Mouse (Mus musculus) cerebellum, postnatal 4 days (tissue): Measurements from ENCODE around the gene Ly6g6f.
"Not testable (repeated sequence)": the region's sequence is repeated elsewhere in the genome, so short reads cannot be mapped to it uniquely, and the experiment has no call there.

Source experiments
- DNase-seq, 2 experiments: peaks; one replicate each; pipeline ENCODE4 v3.0.0; 2022; ENCODE audit warnings: low spot score in 2 of 2, mixed read lengths in 1 of 2

Gene Ly6g6f

GRCm38 (mm10) chr17:35052271-35052798, 33.1 kb downstream of the Ly6g6f start:
- DNase-seq = no peak

- DNase-seq = peak in 1 of 2 experiments; percentile 58
Measured at GRCm38 (mm10) chr17:35051156-35052086, 34.0 kb downstream of the Ly6g6f start.

- DNase-seq = no peak
Measured at GRCm38 (mm10) chr17:35050126-35050750, 35.2 kb downstream of the Ly6g6f start.

GRCm38 (mm10) chr17:35049561-35050016, 35.8 kb downstream of the Ly6g6f start, which contains the start of gene Clic1:
Gene Clic1 (plus strand): TSS chr17:35049966.
- peak in 1 of 2 experiments; percentile 63 for DNase-seq

GRCm38 (mm10) chr17:35048932-35049440, 36.4 kb downstream of the Ly6g6f start:
- DNase-seq = no peak

- DNase-seq = no peak
Measured at GRCm38 (mm10) chr17:35048149-35048931, 37.1 kb downstream of the Ly6g6f start.

- no peak for DNase-seq
Measured at GRCm38 (mm10) chr17:35047688-35048087, 37.7 kb downstream of the Ly6g6f start.

- DNase-seq = peak; percentile 92 to 98
Measured at GRCm38 (mm10) chr17:35046681-35047455, 38.5 kb downstream of the Ly6g6f start, which contains the start of gene Msh5. Gene Msh5 (minus strand): TSS chr17:35046745.

- no peak for DNase-seq
Measured at GRCm38 (mm10) chr17:35045807-35046680, 39.4 kb downstream of the Ly6g6f start.

GRCm38 (mm10) chr17:35044904-35045806, 40.3 kb downstream of the Ly6g6f start:
- DNase-seq = no peak

GRCm38 (mm10) chr17:35043794-35044193, 41.6 kb downstream of the Ly6g6f start:
- no peak for DNase-seq

GRCm38 (mm10) chr17:35039121-35039873, 46.1 kb downstream of the Ly6g6f start:
- DNase-seq = no peak

- no peak for DNase-seq
Measured at GRCm38 (mm10) chr17:35034896-35035295, 50.5 kb downstream of the Ly6g6f start.

- DNase-seq = not testable (repeated sequence)
Measured at GRCm38 (mm10) chr17:35033703-35034102, 51.7 kb downstream of the Ly6g6f start.

GRCm38 (mm10) chr17:35032323-35032870, 53.0 kb downstream of the Ly6g6f start:
- no peak for DNase-seq

GRCm38 (mm10) chr17:35031880-35032279, 53.5 kb downstream of the Ly6g6f start:
- no peak for DNase-seq

- no peak for DNase-seq
Measured at GRCm38 (mm10) chr17:35031272-35031671, 54.1 kb downstream of the Ly6g6f start.
